Mouse (Mus musculus) thymus, postnatal 4 days (tissue): ENCODE measurements around the gene Hsp90ab1.
A peak's percentile ranks its signal among the peaks of the same experiment; 100 is the strongest.

Experiments
- DNase-seq: peaks from one replicate; pipeline ENCODE4 v3.0.0; 2021

Hsp90ab1 gene

DNA sequence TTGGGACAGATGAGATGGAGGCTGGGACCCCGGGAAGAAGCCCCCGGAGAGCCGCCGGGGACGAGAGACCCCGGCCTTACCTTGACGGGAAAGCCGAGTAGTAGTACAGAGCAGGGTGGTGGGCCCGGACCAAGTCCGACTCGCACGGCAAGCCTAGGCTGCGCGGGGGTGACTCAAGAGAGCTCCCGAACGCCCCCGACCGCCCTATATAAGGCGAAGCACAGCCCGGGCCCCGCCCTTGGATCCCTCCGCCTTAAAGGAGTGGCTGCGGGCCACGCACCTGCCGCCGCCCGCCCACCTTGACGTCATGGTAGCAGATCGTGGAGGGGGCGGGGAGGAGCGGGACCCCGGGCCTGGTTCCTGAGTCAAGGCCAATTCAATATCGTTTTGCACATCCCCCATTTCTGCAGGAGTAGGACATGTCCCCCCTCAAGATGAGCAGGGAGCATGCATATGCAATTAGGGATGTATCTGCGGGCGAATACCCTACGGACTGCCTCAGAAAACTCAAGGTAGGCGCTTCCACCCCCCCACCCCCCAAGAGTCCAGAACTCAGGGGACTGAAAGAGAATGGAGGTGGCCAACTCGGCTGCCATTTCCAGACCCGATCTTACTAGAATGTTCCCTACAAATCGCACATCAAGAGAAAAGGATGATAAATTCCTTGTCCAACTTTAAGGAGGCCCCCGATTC, at the start of gene Hsp90ab1:
Gene Hsp90ab1, minus strand, starts transcription at position 185 of the 693 bp plus-strand sequence.
- peak; percentile 100 for DNase-seq

DNA sequence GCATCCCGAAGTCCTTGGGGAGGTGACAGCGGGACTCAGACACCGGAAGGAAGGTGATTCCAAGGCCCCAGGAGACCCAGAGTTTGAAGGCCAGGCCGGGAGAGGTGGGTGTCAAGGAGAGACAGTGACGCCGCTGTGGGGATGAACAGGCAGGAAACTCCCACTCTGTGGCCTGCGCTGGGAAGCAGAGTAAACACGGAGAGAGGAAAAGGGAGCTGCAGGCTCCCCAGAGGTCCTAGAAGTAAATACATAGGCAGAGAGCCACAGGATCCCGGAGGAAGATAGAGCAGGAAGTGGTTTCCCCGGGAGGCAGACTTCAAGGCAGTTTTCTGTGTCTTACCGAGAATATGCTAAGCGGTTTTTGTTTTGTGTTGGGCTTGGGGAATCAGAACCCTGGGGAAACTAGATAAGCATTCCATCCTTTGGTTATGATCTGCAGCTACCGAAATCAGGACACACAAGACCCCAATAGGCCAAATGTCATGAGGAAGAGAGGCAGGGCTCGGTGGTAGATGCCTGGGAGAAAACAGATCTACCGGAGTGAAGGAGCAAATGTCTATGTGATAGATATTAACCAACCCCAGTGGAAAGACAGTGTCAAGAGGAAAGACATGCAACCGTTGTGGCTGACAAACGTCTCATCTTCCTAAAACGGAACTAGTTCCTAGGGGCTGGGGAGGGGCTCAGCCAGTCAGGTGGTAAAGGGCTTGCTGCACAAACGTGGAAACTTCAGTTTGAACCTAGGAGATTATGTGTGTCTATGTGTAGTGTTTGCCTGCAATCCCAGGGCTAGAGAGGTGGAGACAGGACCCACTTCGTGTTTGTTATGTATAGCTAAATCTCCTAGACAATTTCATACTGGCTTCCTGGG, 46.5 kb upstream of the Hsp90ab1 start:
- peak; percentile 61 for DNase-seq

DNA sequence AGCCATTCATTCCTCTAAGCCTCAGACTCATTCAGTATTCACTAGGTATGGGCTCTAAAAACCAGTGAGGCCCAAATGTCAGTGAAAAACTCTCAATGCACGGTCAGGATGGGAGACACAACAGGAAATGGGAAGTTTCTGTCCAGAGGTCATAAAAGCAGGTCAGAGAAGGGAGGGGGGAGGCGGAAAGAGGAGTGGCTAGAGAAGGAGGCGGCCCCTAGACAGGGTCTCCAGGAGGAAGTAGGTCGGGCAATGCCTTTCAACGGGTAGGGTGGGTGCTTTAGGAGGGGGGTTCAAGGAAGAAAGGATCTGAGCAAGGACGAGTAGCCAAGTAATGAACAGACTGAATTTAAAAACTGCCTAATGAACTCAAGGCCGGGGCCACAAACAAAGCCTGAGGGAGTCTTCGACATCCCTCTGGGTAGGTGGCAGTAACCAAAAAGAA, 45.9 kb upstream of the Hsp90ab1 start:
- DNase-seq, result peak; percentile 73

DNA sequence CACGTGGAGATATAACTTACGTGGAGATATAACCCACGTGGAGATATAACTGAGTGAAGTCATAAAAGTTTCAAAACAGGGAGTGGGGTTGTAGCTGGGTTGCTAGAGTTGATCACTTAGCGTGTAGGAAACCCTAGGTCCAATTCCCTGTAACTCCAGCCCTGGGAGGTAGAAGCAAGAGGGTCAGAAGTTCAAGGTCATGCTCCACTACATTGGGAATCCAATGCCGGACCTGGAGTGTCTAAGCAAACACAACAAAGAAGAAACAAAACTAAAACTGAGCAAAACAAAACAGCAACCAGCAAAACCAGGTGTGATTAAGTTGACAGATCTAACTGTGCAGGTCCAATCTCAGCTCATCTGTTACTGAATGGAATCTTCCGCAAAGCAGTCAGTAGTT, 44.6 kb upstream of the Hsp90ab1 start:
- no peak for DNase-seq

DNA sequence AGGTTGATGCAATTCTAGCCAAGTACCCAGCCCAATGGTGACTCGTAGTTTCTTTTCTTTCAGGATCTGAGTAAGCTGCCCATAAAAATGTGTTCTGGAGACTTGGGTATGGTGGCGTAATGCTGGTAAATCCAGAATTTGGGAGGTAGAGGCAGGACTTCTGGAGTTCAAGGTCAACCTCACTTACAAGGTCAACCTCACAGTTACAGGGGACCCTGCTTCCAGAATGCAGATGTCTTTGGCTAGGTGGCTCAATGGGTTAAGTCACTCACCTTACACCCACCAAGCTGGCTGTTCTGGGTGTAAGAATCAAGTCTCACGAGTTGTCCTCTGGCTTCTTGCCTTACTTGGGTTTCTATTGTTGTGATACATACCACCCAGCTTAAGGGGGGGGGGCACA, 43.6 kb upstream of the Hsp90ab1 start:
- DNase-seq, result no peak

DNA sequence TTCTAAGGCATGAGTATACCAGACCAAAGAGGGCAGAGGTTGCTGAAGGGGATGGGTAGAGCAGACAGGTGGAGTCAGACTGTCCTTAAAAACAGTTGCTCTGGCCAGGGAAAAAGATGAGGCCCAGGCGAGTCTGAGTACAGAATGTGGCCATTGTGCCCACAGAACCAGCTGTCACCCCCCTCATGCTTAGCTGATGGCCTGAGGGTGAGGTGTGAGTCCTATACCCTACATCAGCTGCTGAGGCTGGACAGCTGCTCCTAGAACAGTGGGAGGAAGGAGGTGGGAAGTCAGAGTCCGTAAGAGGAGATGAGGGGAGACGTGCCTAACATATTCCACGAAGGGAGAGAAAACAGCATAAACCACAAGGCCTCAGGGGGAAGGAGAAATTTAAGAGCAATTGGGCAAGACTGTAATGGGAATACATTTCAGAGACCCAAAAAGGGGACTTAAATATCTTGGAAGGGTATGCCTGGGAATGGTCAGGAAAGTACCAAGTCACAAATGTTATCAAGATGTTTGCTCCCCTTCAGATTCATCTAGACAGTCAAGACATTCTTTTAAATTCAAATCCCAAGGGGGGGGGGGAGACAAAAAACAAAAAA, 43.1 kb upstream of the Hsp90ab1 start:
- DNase-seq, result no peak

DNA sequence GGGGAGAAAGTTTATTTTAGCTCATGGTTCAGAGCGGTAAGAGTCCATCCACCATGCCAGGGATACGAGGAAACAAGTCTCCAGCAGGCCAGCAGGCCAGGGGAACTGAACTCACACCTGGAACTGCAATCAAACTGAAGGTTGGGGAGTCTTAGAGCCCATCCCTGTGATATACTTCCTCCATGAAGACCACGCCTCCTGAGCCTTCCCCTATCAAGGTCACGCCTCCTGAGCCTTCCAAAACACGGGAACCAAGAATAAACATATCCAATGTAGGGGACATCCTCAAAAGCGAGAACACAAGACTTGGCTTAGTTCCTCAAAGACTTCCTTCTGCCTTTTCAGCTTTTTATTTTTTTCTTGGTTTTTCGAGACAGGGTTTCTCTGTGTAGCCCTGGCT, 39.9 kb upstream of the Hsp90ab1 start:
- DNase-seq, result no peak

DNA sequence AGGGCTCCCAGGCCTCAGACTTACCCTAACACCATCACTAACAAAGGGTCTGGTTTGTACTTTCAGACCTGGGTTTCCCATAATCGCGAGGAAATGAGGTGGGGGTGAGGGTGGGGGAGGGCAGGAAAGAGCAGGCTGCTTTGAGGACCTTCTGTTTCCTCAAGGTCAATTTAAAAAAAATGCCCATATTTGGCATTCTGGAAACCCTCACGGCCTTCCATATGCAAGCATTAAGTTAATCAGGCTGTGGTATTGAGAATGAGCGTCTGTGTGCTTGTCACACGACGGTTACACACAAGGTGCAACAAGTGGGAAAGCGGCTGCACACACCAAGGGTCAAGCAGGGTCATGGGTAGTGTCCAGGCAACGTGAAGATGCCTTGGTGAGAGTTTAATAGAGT, 38.9 kb upstream of the Hsp90ab1 start:
- DNase-seq, result no peak

DNA sequence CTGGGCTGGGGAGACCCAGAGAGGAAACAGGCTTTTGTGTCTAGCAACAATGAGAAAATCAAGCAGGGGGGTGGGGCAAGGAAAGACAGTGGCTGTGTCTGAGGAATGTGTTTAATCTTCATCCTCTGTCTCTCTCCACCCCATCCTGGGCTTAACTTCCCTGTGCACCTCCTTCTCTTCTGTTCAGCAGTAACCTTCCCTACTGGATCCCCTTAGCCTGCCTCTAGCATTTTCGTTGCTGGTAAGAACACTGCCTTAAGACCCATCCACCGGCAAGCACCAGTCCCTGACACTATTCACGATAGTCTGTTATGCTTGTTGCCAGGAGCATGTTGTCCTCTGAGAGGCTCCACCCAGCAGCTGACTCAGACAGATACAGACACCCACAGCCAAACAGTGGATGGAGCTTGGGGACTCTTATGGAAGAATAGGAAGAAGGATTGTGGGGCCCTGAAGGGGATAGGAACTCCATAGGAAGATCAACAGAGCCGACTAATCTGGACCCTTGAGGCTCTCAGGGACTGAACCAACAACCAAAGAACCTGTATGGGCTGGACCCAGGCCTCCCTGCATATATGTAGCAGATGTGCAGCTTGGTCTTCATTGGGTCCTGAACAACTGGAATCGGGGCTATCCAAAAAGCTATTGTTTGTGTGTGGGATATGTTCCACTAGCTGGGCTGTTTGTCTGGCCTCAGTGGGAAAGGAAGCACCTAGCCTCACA, 37.2 kb upstream of the Hsp90ab1 start:
- no peak for DNase-seq

DNA sequence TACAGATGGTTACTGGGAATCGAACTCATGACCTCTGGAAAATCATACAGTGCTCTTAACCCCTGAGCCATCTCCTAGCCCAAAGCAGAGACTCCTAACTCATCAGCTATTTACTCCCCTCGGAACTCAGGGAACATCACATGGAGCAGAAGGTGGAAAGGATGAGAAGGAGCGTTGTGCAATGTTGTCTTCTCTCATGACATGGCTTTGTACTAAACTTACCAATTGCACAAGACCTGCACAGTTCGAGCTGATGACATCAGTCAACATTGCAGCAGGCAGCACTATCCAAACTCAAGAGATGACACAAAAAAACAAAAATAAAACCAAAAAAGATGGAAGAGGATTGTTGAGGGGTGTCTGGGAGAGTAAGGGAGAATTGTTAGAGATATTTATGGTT, 35.3 kb upstream of the Hsp90ab1 start:
- DNase-seq, result no peak

DNA sequence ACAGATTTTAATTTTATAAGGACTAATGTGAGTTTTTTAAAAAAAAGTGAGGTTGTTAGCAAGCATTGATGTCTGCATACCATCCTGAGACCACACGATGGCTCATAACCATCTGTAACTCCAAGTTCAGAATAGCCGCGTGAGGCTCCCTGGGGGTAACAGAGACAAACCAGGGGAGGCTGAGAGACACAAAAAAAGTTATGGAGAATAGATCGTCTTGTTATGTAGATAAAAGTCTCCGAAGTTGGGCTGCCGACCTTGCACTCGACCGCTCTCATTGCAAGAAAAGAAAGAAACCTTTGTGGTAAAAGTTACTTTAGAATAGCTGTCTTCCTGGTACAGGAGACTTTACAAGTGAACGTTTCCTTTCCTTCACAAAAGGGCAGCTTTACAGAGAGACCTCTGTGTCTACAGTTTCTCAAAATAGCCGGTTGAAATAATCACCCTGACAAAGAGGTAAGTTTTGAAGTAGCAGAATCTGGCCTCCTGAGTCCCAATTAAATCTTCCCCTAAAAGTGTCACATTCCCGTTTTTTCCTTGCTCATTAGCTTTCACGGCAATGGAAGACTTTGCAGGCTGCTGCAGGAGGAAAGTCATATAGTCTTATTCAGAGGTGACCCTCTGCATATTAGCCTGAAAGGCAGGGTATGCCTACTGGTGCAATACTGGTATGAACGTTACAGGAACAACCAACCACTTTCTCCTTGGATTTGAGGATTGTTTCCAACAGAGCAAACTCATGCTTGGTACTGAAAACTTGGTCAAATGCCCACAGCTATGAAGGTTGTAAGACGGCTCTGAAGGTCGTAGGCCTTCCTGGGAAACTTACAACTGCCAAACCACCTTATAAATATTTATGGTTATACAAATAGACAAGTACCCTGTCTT, 34.2 kb upstream of the Hsp90ab1 start:
- DNase-seq, result no peak

DNA sequence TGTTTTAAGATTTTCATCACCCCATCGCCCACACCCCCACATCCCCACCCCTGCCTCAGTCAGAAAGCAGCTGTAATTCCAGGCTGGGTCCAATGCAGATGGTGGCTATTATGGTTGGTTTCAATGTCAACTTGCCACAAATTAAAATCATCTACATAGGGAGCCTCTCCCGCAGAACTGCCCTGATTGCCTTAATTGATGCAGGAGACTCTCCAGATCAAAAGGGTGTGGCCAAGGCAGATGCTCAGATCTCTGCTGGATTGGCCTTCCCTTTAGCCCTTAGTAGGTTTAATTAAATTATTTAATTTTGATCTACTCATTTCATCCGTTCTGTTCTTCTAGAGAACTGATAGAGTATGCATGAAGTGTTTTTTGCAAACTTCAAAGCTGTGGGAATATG, 29.9 kb upstream of the Hsp90ab1 start:
- no peak for DNase-seq

DNA sequence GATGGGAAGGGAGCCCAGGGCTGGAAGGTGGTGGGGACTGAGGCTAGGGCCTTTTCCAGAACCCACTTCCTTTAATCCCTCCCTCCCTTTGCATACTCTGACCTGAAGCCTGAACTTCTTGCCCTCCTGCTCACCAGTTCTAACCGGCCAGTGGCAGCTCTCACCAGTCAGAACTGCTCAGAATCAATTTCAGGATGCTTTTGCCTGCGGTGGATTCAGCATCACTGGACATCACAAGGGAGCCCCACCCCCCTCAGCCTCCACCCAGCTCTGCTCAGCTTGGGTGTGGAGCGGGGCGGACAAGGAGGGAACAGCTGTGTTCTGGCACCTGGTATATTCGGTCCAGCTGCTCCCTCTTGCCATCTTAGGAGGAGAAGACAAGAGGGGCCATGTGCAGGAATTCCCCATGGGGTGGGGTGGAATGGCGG, 28.8 kb upstream of the Hsp90ab1 start, which contains the start of gene Mymx:
Gene Mymx, minus strand, starts transcription at position 226 of the 428 bp plus-strand sequence.
- no peak for DNase-seq

DNA sequence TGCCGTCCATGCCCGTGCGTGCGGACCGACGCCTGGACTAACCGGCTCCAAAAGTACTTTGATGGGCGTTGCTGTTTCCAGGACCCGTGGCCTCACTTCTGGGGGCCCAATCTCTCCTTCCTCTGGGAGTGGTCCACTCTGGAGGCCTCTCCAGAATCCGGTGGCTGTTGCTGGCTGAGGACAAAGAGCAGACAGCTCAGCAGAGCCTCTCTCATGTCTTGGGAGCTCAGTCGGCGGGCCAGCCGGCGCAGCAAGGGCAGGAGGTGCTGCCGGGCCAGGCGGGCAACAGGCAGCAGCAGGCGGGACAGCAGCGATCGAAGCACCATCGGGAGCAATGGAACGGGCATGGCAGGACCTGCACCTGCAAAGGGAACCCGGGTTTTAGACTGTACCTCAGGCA, 28.3 kb upstream of the Hsp90ab1 start:
- no peak for DNase-seq

DNA sequence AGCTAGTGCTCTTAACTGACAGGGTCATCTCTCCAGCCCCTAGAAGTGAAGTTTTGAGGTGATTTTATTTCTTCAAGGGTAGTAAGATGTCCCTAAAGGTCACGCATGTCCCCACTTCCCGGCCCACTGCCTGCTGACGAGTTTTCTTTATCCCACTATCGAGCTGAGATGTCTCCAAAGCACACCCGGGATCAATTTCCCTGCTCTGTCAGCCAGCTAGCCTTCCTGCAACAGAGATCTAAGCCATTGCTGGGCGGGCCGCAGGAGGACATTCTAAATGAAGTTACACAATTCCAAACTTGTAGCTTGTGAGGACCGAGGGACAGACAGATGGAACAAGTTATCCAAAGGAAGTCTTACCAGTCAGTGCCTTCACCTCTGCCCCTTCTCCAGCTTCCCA, 27.2 kb upstream of the Hsp90ab1 start:
- no peak for DNase-seq

DNA sequence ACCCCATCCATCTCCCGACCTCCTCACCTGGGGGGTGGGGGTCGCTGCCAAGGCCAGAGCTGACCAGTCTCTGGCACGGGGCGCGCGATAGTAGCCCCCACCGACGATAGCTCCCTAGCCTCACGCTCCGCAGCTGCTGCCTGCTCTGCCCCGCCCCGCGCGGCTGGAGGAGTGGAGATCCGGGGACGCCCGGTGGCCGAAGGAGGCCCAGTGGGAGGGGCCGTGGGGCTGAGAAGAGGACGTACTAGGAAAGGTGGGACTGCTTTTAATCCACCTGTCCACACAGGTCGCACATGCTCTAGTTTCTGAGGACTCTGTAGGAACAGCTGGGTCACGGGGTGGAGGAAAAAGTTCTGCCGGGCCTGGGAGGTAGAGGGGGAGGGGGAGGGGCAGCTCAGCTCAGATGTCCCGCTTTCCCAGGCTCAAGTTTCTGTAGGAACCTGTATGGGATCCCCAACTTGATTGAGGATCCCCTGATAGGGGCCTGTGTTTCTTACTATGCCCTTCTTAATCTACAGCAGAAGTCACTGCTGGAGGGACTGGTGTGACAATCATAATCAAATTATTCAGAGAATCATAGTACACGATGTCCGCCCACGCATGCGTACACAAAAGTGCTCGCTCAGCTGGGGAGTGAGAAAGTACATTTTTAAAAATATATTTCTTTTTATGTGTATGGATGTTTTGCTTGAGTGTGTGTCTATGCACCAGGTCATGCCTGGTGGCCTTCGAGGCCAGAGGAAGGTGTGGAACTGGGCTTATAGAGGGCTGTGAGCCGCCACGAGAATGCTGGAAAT, 26.6 kb upstream of the Hsp90ab1 start, which contains the start of gene Slc29a1:
Gene Slc29a1, minus strand, starts transcription at position 161 of the 797 bp plus-strand sequence.
- DNase-seq, result peak; percentile 48

DNA sequence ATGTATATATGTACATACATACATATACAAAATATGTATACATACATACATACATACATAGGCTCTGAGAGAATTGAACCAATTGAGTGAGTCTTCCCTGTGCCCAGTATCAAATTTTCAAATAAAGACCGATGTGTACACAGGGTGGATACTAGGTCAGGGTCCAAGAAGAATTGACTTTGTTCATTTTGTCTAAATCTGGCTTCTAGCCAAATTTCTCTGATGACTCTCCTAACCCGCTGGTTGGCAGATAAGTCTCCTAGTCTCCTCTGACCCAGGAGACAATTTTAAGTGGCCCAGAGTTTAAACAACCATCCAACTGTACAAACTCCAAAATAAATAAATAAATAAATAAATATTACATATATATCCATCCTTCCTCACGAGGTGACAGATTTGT, 25.8 kb upstream of the Hsp90ab1 start:
- DNase-seq, result no peak

DNA sequence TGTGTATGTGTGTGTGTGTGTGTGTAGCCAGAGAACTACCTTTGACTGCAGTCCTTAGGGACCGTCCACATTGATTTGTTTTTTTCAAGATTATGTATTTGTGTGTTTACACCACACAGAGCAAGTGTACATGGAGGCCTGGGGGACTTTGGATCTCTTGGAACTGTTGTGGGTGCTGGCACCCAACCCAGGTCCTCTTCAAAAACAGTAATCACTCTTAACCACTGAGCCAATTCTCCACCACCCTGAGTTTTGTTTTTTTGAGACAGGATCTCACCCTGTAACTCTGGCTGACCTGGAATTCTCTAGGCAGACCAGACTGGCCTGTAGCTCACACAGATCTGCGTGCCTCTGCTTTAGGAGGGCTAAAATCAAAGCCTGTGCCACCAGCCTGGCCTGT, 25.3 kb upstream of the Hsp90ab1 start:
- no peak for DNase-seq

DNA sequence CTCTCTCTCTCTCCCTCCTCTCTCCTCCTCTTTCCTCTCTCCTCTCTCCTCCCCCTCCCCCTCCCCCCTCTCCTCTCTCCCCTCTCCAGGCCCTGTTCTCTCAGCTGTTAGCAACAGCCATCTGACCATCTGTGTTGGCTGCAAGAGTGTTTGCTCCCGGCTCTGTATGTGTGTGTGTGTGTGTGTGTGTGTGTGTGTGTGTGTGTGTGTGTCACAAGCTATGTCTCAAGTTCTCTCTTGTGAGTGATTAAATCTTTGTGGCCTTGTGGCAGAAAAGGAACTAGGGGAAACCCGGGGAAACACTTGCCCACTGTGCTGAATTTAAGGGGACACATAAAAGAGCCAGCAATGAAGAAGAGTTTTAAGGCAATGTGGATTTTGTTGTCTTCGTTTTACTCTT, 24.7 kb upstream of the Hsp90ab1 start:
- no peak for DNase-seq

DNA sequence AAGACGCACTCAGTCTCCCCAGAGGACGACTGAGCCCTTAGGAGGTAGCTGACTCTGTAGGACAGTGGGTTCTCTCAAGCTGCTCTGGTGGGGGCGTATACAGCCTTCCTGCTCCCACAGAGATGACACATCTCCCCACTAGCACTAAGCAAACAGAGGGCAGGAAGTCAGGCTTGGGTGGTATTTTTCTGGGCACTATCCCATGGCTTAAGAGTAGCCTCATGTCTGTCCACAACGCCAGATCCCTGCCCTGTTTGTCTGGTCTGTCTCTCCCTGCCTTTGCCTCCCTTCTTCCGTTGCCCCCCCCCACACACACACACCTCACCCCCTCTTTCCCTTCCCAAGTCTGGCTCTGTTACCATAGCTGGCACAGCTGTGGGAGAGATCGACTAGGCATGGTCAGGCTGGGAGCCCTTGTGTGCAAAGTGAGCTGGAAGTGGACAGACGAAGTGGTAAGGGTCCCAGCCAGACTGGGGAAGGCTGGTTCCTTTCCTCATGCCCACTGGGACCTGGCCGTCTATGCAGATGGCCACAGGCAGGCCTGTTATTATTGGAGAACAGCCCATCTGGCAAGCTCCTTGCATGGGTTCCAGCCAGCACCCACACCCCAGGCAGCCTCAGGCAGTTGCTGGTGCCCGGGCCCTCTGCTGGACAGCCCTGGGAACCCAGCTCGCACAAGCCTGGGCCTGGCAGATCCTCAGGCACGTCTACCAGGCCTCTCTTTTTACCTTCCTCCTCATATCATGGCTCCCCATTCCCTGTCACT, 23.7 kb upstream of the Hsp90ab1 start:
- peak; percentile 82 for DNase-seq
